Mouse (Mus musculus) cerebellum, adult 8-10 months (tissue): ENCODE data around the gene Traf2.

Source experiments
- DNase-seq: peaks from one replicate; pipeline ENCODE4 v3.0.0; 2022

Gene Traf2

DNA sequence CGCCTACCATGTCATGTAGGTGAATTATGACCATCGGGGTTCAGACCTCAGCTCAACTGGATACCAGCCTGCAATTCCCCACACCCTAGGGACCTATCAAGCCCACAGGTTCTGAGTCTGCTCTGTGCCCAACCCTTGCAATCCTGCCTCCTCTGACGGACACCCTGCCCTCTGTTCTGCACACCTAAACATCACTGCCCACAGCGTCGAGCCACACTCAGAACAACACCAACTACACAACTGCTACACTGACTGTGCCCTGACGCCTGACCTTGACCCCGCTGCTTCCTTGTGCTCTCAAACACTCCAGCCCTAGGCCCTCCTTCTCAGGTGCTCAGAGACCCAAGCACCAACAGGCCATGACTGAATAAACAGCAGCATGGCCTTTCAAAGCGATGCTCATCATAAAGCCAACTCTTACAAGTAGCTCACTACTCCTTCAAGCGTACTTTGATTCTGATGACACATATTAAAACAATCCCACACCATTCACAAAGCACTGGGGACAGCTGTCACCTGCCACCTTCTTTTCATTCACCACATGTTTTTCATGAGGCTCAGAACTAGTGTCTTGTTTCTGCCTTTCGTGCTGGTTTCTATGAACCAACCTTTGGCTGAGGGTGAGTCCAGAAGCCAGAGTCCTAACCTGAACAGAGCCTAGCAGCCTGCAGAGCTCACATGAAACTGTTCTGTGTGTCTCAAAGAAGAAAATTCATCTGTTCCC, 4.9 kb downstream of the Traf2 start:
- DNase-seq = no peak

DNA sequence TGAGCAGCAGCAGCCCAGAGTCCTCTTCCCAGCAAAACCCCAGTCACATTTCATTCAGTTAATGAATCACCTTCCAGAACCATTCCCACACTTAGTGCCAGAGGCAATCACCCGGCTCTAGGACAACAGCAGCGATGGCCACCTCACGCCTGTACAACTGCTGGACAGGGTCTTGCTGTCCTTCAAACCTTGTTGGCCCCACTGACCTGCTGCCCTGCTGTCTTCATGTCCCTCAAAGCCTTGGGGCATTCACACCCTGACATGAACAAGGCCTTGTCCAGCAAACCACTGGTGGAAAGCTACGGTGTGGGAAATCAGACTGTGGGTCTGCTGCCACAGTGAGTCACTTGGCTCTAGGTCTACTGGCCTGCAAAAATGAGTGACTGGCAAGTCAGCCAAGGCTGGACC, 6.2 kb downstream of the Traf2 start:
- no peak for DNase-seq

DNA sequence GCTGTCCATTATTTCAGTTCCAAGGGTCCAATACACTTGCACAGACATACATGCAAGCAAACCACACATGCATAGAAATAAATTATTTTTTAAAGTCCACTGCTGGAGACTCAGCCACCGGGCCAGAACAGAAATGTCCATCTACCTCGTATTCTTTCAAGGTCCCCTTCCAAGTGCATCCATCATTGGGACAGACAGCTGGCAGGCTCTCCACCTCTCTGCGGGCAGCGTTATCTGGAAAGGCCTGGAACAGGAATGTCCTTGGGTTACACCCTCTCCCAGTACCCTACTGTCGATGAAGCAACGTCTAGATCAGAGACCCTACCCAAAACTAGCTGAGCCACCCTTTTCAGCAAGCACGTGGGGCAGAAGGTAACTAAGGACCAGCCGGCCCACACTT, 10.2 kb downstream of the Traf2 start:
- DNase-seq = no peak

DNA sequence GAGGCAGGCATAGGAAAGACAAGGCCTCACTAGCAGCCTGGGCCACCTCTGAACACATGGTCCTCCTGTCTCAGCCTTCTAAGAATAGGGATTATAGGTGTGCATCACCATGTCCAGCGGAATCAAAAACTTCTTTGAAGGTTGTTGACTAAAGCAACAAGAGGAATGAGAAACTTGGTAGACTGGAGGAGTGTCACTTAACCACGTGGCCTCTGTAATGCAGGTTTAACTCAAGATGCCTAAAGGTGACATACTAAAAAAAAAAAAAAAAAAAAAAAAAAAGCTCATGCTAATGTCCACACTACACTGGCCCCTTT, 11.9 kb downstream of the Traf2 start:
- no peak for DNase-seq

DNA sequence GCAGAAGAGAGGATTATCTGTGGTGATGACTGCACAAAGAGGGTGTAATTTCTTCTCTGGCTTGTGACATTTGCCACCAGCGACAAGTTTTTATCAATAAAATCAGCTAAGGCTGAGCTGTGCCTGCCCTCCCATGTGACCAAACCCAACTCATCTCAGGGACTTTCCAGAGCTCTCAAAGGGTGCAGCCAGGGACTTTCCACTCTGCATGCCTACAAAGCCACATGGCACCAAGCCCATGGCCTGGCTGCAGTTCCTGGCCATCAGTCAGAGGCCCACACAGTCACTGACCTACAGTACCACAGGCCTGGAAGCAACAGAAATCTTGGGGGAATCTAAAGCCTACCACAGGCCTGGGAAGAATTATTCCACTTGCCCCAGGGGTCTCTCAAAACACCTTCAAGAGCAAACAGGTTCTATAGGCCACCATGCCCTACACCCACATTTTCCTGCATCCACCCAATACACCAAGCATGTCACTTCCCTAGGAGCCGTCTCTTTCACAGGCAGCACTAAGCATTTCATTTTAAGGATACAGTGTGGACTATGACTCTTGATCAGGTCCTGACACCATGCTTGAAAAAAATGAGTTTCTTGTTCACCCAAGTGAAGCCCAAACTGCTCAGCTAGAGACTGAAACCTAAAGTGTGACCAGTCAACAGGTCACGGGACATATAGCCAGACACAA, 12.4 kb downstream of the Traf2 start:
- peak; percentile 79 for DNase-seq

DNA sequence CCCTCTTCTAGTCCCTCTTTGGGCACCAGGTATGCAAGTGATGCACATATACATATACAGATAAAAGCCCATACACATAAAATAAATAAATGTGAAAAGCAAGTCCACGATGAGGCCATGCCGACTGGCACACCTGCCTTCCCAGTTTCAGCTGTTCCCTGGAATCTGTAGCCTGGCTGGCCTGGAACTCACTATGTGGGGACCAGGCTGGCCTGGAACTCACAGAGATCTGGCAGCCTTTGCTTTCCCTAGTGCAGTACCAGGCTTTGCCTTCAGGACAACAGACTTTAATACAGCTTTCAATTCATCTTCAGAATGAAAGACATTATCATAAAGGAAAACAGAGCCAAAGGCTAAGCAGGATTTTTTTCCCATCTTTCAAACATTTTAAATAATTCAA, 13.0 kb downstream of the Traf2 start:
- DNase-seq = no peak

DNA sequence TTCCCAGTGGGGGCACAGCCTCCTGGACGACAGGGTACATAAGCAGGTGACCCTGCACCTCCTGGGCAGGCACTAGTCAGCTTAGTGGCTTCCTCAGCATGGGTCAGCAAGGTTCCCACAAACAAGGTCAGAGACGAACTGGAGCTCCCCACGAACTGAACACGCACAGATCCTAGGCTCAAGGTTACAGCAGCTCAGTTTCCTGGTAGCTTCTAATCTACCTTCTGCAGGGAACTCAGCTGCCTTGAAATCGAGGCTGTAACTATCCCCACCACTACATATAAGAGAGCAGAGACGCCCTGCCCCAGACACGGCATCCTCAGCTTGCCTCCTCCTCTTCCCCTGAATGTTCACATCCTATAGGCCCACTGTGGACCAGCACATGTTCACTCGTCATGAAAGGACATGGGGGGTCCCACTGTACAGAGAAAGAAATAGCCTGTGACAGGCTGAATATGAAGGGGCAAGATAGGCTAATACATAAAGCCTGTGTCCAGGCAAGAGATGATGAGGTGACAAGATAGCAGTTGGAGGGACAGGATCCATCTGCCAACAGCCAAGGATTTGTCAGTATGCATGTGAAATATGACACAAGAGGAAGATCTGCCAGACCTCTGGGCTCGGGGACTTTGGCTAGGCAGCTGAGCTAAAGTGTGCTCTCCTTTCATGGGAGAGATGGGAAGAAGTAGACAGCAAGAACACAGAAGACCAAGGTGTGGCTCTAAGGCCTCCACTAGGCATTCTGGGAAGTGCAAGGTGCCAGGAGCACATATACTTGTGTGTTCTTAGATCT, 20.0 kb downstream of the Traf2 start:
- DNase-seq = no peak

DNA sequence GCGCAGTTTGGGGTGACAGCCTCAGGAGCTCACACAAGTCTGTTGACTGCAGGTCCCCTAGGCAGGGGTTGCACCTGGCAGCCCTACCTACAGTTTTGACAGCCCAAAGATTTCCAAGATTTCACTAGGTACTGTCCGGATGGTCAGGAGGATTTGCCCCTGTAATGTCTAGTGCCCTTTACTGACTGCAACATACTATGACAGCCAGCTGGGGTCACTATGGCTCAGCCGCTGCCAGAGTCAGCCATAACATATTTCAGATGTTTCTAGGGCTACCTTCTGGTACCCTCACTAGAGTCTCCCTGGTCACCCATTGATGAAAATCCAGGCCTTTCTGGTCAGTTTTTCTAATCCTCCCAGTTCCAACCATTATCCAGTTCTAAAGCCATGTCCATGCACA, 36.8 kb downstream of the Traf2 start:
- DNase-seq = no peak

DNA sequence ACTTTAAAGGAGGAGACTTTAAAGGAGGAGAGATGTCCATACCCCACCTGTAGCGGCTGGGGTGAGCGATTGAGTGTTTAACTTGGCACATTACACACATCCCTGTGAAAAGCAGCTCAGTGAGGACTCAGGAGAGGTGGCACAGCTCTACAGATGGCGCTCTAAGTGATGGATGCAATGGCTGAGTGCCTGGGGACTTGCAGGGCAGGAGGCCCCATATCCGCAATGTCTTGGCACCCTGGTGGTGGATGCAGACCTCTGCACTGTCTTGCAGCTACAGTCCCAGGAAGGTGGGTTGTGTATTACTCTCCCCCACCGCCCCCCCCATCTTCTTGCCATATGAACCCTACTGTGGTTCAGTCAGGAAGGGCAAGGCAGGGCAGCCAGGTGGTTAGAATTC, 39.8 kb downstream of the Traf2 start:
- no peak for DNase-seq

DNA sequence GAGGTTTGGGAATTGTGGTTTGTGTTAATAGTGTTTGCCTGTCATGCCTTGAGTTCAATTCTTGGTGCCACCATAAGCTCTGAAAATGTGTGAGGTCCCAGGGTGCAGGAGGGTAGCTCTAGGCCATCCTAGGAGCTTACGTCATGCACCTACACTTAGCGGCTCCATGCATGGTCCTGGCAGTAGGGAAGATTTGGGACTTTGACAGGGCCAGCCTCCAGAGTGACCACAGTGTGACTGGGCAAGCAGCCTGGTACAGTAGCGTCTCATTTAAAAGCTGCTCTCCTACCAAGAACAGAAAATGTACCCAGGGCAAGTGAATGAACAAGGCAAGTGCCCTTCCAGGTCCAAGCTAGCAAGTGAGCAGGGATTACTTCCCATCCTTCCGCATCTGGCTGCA, 40.9 kb downstream of the Traf2 start:
- DNase-seq = peak; percentile 23

DNA sequence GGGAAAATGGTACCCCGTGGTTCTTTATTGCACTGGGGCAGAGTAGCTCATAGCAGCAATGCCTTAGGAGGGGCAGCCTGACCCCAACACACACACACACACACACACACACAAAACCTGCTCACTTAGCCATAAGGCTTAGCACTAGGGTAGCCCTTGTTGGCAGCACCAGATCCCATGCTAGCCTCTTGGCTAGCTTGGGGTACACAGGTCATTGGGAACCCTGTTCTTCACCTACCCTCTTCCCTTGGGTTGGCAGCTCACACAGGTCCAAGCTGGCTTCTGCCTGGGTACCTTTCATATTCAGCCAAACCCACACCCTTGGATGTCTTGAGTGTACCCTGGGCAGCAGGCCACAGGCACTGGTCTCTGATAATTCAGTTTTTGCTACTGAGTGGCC, 41.7 kb downstream of the Traf2 start:
- DNase-seq = no peak

DNA sequence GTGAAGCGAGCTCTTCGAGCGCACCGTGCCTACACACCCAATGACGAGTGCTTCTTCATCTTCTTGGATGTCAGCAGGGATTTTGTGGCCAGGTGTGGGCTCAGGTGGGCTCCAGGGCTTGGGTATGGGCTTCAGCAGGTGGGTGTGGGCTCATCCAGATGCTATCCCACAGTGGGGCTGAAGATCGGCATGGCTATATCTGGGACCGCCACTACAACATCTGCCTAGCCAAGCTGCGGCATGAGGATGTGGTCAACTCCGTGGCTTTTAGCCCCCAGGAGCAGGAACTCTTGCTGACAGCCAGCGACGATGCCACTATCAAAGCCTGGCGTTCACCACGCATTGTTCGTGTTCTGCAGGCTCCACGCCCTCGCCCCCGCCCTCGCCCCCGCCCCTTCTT, 42.2 kb downstream of the Traf2 start:
- no peak for DNase-seq

DNA sequence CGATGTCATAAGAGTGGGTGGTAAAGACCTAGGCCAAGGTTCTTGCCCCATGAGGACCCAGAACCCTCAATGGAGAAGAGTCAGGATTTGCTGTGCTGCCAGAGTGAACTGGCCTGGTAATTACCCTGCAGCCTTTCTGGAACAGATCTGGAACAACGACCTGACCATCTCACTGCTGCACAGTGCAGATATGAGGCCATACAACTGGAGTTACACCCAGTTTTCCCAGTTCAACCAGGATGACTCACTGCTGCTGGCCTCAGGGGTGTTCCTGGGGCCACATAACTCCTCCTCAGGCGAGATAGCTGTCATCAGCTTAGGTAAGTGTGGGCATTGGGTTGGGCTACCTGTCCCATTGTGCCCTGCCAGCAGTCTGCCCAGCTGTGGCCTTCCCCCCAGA, 44.0 kb downstream of the Traf2 start:
- no peak for DNase-seq

DNA sequence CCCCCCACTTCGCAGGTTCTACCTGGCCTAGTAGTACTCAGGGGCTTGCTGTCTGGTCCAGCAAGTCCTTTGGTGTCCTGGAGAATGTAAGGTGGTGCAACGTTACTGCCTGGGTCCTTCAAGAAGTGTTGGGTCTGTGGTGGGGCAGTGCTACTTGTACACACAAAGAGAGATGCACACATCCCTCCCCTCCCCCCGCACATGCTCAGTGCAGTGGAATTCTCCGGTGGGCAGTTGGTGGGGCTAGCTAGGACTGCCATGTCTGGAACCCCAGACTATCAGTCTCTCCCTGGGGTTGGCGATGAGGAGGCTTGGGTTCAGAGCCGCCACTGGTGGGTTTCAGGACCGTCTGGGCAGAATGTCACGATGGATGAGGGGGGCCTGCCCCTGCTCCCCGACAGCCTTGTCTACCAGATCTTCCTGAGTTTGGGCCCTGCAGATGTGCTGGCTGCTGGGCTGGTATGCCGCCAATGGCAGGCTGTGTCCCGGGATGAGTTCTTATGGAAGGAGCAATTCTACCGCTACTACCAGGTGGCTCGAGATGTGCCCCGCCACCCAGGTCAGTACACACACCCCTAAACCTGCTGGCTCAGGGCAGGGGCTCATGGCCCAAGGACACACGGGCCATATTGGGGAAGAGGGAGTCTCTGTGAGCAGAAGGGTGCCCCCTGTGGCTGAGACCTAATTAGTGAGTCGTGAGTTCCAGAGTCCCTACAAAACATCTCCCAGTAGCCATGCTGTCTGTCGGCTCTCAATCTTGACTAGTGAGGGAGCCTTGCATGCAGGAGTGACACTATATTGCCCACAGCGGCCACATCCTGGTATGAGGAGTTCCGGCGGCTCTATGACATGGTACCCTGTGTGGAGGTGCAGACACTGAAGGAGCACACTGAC, 44.9 kb downstream of the Traf2 start, which contains the start of gene C8g:
TSS of gene C8g (minus strand) at position 127 of the 894 bp plus-strand sequence.
- DNase-seq = peak; percentile 52

DNA sequence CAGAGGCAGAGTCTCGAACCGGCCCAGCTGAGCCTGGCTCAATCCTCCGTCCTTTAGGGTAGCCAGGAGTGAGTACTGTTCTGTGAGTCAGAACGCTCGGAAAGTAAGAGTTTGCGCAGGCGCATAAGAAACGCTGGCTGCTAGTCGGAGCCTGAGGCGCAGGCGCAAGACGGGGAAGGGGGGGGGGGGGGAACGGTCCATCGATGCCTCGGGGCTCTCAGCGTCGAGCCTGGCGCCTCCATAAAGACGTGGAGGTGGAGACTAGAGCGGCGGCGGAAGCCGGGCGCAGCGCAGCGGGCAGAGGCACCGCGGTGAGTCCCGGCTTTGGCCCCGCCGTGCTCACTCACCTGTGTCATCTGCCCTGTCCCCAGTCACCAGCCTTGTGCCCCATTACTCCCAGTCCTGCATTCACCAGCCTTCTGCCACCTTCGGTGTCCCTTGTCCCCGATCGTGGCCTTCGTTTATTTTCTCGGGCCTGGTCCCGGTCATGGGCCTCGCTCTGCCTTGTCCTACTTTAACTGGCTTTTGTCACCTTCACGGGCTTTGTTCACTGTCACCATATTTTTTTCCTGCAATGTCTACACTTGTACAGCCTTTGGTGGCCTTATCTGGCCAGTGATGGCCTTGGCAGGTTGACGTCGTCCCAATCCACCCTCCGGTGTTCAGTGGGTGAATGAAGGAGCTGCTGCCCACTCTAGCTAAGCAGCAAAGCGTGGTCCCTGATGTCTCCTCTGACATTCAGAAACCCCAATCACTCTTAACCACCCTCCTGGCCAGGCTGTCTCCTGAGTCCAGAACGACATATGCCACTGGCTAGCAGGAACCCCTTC, 45.9 kb downstream of the Traf2 start, which contains the start of gene Fbxw5:
TSS of gene Fbxw5 (plus strand) at position 175 of the 830 bp plus-strand sequence.
- peak; percentile 81 for DNase-seq

DNA sequence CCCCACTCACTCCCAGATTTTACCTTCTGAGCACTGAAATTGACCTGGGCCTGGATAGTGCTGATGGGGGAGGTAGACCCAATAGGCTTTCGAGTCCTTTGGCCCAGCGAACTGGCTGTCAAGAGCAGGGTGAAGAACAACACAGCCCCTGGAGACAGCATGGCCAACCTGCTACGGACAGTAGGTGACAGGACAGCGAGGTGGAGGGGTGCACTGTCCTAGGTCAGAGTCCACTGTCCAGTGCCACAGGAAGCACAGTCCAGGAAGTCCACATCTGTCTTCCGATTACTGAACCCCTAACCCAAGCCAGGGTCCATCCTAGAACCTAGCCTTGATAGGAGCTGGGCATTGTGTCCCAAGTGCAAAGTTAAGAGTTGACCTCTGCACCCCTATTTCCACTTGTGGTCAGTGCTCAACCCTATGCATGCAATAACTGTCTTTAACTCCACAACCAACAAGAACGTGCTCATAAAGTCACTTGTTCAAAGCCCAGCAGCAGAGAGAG, 46.6 kb downstream of the Traf2 start:
- DNase-seq = no peak

DNA sequence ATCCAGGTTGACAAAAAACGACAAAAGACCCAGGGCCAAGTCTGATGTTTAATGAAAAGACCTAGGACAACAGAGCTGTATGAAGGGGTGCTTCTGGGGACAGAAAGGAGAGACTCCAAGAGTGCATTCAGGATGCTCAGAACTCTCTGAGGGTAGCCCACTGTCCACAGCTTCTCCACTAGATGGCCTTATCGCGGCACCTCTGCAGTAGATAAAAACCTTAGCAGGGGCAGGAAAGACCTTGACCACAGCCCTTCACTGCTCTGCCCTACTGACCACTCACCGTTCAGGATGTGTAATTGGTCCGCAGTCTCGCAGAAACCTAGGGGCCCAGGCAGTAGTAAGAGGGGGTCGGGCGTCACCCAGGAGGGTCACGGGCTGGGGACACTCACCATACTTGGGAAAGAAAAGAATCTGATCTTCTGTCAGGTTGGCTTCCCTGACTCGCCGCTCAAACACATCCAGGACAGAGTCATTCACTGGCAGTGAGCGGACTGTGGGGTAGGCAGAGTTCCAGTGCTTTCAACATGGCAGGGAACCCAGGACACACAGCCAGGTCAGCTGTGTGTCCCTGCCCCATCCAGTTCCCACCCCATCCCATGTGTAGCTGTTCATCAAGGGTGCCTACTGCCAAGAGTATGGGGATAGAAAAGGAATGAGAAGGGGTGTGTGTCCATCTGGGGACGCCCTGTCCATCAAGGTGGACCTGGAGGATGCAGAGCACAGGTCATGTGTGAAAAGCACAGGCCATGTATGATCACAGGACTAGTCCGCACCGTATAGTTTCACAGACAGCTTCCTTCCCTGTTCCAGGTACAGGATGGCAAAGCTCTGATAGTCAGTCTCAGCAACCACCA, 47.9 kb downstream of the Traf2 start:
- peak; percentile 25 for DNase-seq

DNA sequence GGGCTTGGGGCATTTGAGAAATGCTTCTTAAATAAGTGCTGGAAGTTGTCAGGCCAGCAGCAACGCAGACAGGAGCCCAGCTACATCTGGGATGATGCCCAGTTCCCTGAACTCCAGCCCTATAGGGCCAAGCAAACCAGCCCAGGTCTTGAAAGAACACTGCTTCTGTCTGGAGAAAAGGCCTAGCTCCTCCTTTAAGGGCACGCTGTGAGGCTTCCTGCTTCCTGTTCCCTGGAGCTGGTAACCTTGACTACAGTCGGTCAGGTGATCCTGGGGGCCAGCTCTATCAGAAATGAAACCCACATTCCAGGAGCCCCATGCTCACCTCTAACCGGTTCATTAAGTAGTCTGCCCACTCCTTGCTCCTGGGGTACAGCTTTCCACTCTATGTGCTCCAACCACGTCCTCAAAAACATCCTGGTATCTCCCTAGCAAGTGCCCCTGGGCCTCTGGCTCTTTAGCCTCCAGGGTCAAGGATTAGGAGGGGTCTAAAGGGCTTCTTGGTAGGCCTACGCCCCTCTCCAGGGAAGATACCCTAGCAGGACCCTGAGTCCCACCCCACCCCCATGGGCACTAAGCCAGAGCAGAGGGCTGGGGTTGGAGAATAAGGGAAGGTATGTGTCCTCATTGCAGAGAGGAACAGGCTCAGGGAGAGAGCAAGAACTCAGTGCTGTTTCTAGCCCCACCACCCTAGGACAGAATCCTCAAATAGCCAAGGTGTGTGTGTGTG, 48.7 kb downstream of the Traf2 start:
- peak; percentile 34 for DNase-seq

DNA sequence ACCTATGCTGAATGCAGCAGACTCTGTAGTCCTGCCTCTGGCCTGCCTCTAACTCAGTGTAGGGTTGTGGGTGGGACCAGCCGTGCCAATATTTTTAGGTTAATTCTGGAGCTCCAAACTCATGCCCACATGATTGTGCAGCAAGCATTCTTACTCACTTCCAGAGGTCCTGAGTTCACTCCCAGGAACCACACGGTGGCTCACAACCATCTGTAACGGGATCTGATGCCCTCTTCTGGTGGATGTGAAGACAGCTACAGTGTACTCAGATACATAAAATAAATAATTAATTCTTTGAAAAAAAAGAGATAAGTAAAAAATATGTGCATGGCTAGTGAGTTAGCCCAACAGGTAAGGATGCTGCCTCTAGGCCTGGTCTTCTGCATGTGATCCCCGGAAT, 50.3 kb downstream of the Traf2 start:
- peak; percentile 54 for DNase-seq

DNA sequence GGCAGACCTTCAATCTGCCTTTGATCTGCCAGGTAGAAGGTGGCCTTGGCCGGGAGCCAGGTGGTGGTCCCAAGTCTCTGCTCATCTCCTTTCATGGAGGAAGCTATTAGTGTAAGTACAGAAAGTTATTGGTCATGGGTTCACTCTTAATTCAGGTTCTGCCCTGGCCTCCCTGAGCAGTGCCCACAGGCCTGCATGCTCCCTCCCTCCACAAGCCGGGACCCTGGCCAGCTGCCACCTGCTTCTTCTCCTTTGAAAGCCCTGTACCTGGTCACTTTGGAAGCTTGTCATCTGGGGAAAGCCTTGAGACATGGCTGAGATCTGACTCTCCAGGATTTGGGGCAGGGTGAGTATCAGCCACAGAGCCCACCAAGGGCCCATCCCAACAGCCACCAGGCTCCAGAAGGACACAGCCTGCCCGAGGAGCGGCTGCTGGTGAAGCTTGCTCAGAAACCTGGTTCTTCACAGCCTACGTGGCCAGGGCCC, 53.2 kb downstream of the Traf2 start, which contains the start of gene Lcn12:
TSS of gene Lcn12 (minus strand) at position 436 of the 486 bp plus-strand sequence.
- peak; percentile 79 for DNase-seq
